Mouse (Mus musculus): ENCODE measurements at regions not wholly inside any gene's neighbourhood (a gene's known extent, or its start where the extent isn't known, plus 50 kb on each side); places are given as distances from the start of the nearest gene placed in this dataset.

- Histone ChIP-seq H3K36me3 (ENCODE audit: control insufficient read depth, insufficient read depth, low read length, poor library complexity, severe bottlenecking) (no peaks in the 10 kb centered on the region), H3K27me3 (ENCODE audit: control insufficient read depth, insufficient read depth, low read length, poor library complexity, severe bottlenecking) (no peaks in the 10 kb centered on the region)
- DNase-seq (ENCODE audit: low read depth, low spot score), result no peak
These were observed 1579.5 kb downstream of the 4930444P10Rik start for GRCm38 (mm10) chr1:14513662-14514061.

GRCm38 (mm10) chr1:14512481-14513285 lies 1580.4 kb downstream of the 4930444P10Rik start:
- Histone ChIP-seq H3K27me3 (ENCODE audit: control insufficient read depth, insufficient read depth, low read length, poor library complexity, severe bottlenecking) (no peaks in the 10 kb centered on the region), H3K36me3 (ENCODE audit: control insufficient read depth, insufficient read depth, low read length, poor library complexity, severe bottlenecking) (no peaks in the 10 kb centered on the region)
- DNase-seq (ENCODE audit: low read depth, low spot score), result no peak

- DNase-seq (ENCODE audit: low read depth, low spot score), result peak; percentile 22
- no peaks in the 10 kb centered on the region; the same call in none of the 2 replicates for H3K27me3 ChIP-seq (ENCODE audit: control insufficient read depth, insufficient read depth, low read length, poor library complexity, severe bottlenecking)
- H3K36me3 ChIP-seq (ENCODE audit: control insufficient read depth, insufficient read depth, low read length, poor library complexity, severe bottlenecking), result no peaks in the 10 kb centered on the region
These were observed 1586.1 kb downstream of the 4930444P10Rik start for GRCm38 (mm10) chr1:14506831-14507690.

- H3K36me3 ChIP-seq (ENCODE audit: control insufficient read depth, insufficient read depth, low read length, poor library complexity, severe bottlenecking), result no peaks in the 10 kb centered on the region
- peak; percentile 38 for DNase-seq (ENCODE audit: low read depth, low spot score)
- H3K27me3 ChIP-seq (ENCODE audit: control insufficient read depth, insufficient read depth, low read length, poor library complexity, severe bottlenecking), result no peaks in the 10 kb centered on the region; the same call in none of the 2 replicates
These were observed 1586.8 kb downstream of the 4930444P10Rik start for GRCm38 (mm10) chr1:14506201-14506830.

GRCm38 (mm10) chr1:14505741-14506140 lies 1587.4 kb downstream of the 4930444P10Rik start:
- Histone ChIP-seq H3K36me3 (ENCODE audit: control insufficient read depth, insufficient read depth, low read length, poor library complexity, severe bottlenecking) (no peaks in the 10 kb centered on the region), H3K27me3 (ENCODE audit: control insufficient read depth, insufficient read depth, low read length, poor library complexity, severe bottlenecking) (no peaks in the 10 kb centered on the region; the same call in none of the 2 replicates)
- DNase-seq (ENCODE audit: low read depth, low spot score), result peak; percentile 3

GRCm38 (mm10) chr1:14504767-14505343 lies 1588.3 kb downstream of the 4930444P10Rik start:
- no peaks in the 10 kb centered on the region for H3K36me3 ChIP-seq (ENCODE audit: control insufficient read depth, insufficient read depth, low read length, poor library complexity, severe bottlenecking)
- no peaks in the 10 kb centered on the region; the same call in none of the 2 replicates for H3K27me3 ChIP-seq (ENCODE audit: control insufficient read depth, insufficient read depth, low read length, poor library complexity, severe bottlenecking)
- DNase-seq (ENCODE audit: low read depth, low spot score), result peak; percentile 38

GRCm38 (mm10) chr1:14503881-14504742 lies 1589.0 kb downstream of the 4930444P10Rik start:
- no peaks in the 10 kb centered on the region; the same call in none of the 2 replicates for H3K27me3 ChIP-seq (ENCODE audit: control insufficient read depth, insufficient read depth, low read length, poor library complexity, severe bottlenecking)
- no peaks in the 10 kb centered on the region for H3K36me3 ChIP-seq (ENCODE audit: control insufficient read depth, insufficient read depth, low read length, poor library complexity, severe bottlenecking)
- DNase-seq (ENCODE audit: low read depth, low spot score), result peak; percentile 18

- DNase-seq (ENCODE audit: low read depth, low spot score), result no peak
- Histone ChIP-seq H3K36me3 (ENCODE audit: control insufficient read depth, insufficient read depth, low read length, poor library complexity, severe bottlenecking) (no peaks in the 10 kb centered on the region), H3K27me3 (ENCODE audit: control insufficient read depth, insufficient read depth, low read length, poor library complexity, severe bottlenecking) (no peaks in the 10 kb centered on the region; the same call in none of the 2 replicates)
These were observed 1589.8 kb downstream of the 4930444P10Rik start for GRCm38 (mm10) chr1:14503193-14503800.

GRCm38 (mm10) chr1:14499105-14499504 lies 1594.0 kb downstream of the 4930444P10Rik start:
- no peaks in the 10 kb centered on the region for H3K27me3 ChIP-seq (ENCODE audit: control insufficient read depth, insufficient read depth, low read length, poor library complexity, severe bottlenecking)
- no peaks in the 10 kb centered on the region for H3K36me3 ChIP-seq (ENCODE audit: control insufficient read depth, insufficient read depth, low read length, poor library complexity, severe bottlenecking)
- DNase-seq (ENCODE audit: low read depth, low spot score), result no peak

GRCm38 (mm10) chr1:14490026-14490425 lies 1603.1 kb downstream of the 4930444P10Rik start:
- Histone ChIP-seq H3K27me3 (ENCODE audit: control insufficient read depth, insufficient read depth, low read length, poor library complexity, severe bottlenecking) (no peaks in the 10 kb centered on the region), H3K36me3 (ENCODE audit: control insufficient read depth, insufficient read depth, low read length, poor library complexity, severe bottlenecking) (no peaks in the 10 kb centered on the region)
- DNase-seq (ENCODE audit: low read depth, low spot score), result no peak

GRCm38 (mm10) chr1:14487708-14488127 lies 1605.4 kb downstream of the 4930444P10Rik start:
- DNase-seq (ENCODE audit: low read depth, low spot score), result no peak
- no peaks in the 10 kb centered on the region for H3K36me3 ChIP-seq (ENCODE audit: control insufficient read depth, insufficient read depth, low read length, poor library complexity, severe bottlenecking)
- no peaks in the 10 kb centered on the region for H3K27me3 ChIP-seq (ENCODE audit: control insufficient read depth, insufficient read depth, low read length, poor library complexity, severe bottlenecking)

- Histone ChIP-seq H3K36me3 (ENCODE audit: control insufficient read depth, insufficient read depth, low read length, poor library complexity, severe bottlenecking) (no peaks in the 10 kb centered on the region), H3K27me3 (ENCODE audit: control insufficient read depth, insufficient read depth, low read length, poor library complexity, severe bottlenecking) (no peaks in the 10 kb centered on the region)
- no peak for DNase-seq (ENCODE audit: low read depth, low spot score)
These were observed 1607.4 kb downstream of the 4930444P10Rik start for GRCm38 (mm10) chr1:14485746-14486145.

GRCm38 (mm10) chr1:14484121-14484916 lies 1608.8 kb downstream of the 4930444P10Rik start:
- no peak for DNase-seq (ENCODE audit: low read depth, low spot score)
- no peaks in the 10 kb centered on the region for H3K27me3 ChIP-seq (ENCODE audit: control insufficient read depth, insufficient read depth, low read length, poor library complexity, severe bottlenecking)
- no peaks in the 10 kb centered on the region for H3K36me3 ChIP-seq (ENCODE audit: control insufficient read depth, insufficient read depth, low read length, poor library complexity, severe bottlenecking)

Measured in splenic B cell, adult 2 months (primary cell).